Mouse (Mus musculus) bone marrow, adult 2 months (tissue): ENCODE data around the gene Npw.

ENCODE experiments used
- CTCF ChIP-seq: fragments of 200-500 bp; IDR thresholded peaks from 2 replicates; pipeline ENCODE4 v1.5.1; 2011; ENCODE audit warnings: low read length, control low read depth; ENCODE audit not compliant: control insufficient read depth, insufficient read depth
- POLR2A ChIP-seq: fragments of 200-500 bp; IDR thresholded peaks from 2 replicates; pipeline ENCODE4 v1.6.1; 2011; ENCODE audit warnings: low read depth, mild to moderate bottlenecking, control low read depth, low read length, borderline replicate concordance; ENCODE audit not compliant: control insufficient read depth

DNA sequence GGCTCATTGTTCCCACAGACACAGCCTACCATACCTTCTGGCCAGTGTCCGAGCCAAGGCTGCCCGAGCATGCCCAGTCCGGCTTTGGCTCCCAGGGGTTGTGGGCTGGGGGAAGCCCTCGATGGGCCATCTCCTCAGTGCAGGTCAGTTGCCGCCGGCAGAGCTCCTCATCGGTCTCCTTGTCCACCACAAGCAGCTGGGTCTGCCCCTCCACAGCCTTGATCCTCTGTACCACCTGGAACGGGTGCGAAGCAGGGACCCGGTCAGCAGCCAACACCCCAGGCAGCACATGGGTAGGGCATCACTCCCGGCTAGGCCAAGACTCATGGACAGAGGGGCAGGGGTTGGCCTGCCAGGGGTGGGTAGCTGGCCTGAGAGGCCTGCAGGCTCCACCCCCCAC is 10.8 kb downstream of the Npw start:
- no peak for TF ChIP-seq POLR2A
- TF ChIP-seq CTCF = no peak
